Mouse (Mus musculus) right cerebral cortex, postnatal 4 days (tissue): ENCODE results near the gene Nfkbib.
A peak's percentile ranks its signal among the peaks of the same experiment; 100 is the strongest.

Experiments
- DNase-seq: peaks from one replicate; pipeline ENCODE4 v3.0.0-alpha.2; 2022

Nfkbib gene

GRCm38 (mm10) chr7:28796562-28796975, 29.3 kb upstream of the Nfkbib start:
- DNase-seq = peak; percentile 74

- DNase-seq = no peak
Measured at GRCm38 (mm10) chr7:28795832-28796231, 28.5 kb upstream of the Nfkbib start.

DNA sequence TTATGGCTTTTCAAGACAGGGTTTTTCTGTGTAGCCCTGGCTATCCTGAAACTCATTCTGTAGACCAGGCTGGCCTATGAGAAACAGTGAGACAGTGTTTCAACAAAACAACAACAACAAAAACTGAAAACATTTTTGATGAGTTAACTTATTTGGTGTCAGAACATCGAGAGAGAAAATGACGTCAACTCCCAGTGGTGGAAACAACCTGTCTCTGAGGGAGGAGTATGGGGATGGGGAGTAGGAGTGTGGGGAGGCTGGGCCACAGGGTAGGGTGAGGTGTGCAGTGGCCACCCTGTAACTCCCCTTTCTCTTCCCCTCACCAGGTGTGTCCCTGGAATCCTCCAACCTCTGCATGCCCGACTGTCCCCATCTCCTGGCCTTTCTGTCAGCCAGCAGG, 27.2 kb upstream of the Nfkbib start:
- no peak for DNase-seq

DNA sequence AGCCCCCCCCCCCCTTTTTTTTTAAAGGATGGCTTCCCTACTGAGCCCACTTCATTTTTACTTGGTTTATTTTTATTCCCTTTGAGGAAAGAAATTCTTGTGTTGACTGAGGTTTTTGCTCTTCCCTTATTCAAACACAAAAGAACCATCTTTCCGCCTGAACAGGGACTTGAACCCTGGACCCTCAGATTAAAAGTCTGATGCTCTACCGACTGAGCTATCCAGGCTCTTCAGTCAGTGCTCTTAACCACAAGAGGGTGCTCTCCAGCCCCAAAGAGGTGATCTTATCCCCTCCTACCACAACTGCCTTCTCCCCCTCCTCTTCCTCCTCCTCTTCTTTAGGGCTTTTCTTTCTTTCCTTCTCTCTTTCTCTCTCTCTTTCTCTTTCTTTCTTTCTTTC, 26.5 kb upstream of the Nfkbib start:
- DNase-seq = no peak

GRCm38 (mm10) chr7:28792391-28793185, 25.3 kb upstream of the Nfkbib start:
- DNase-seq = no peak

- no peak for DNase-seq
Measured at GRCm38 (mm10) chr7:28791706-28792105, 24.4 kb upstream of the Nfkbib start.

- DNase-seq = no peak
Measured at GRCm38 (mm10) chr7:28790066-28790806, 22.9 kb upstream of the Nfkbib start.

DNA sequence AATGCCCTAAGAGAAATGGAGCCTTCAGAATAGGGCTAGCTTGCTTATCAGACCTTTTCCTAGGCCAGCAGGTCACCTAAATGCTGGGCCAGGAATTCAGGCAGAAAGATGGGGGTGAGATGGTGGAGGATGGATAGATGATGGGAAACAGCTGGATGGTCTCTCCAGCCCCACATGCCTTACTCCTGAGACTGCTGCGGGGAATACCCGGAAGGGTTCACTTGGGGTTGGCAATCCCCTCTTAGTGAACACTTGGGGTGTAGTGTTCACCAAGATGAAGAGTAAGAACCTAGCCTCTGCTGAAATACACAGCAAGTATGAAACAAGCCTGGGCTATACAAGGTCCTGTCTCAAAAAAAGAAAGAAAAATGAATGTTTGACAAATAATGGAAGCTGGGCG, 21.9 kb upstream of the Nfkbib start:
- no peak for DNase-seq

GRCm38 (mm10) chr7:28788307-28789195, 21.2 kb upstream of the Nfkbib start, which contains the start of gene Rinl:
TSS of gene Rinl (plus strand) at chr7:28788969.
- no peak for DNase-seq

- no peak for DNase-seq
Measured at GRCm38 (mm10) chr7:28787884-28788283, 20.6 kb upstream of the Nfkbib start.

DNA sequence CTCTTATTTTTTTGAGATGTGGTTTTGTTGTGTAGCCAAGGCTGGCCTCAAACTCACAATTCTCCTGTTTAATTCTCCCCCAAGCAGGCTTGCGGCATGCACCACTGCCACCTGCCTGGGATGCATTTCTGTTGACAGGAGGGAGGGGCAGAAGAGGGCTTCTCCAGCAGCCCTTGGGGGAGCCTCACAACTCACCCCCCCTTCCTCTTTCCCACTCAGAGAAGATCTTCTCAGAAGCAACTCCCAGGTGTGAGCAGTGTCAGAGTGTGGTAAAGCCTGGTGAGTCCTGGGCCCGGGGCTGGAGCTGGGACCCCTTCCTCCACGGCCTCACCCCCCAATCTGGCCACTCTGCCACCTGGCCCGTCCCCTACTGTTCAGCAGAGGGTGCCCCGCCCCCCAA, 17.8 kb upstream of the Nfkbib start:
- no peak for DNase-seq

- no peak for DNase-seq
Measured at GRCm38 (mm10) chr7:28781261-28781663, 13.9 kb upstream of the Nfkbib start.

DNA sequence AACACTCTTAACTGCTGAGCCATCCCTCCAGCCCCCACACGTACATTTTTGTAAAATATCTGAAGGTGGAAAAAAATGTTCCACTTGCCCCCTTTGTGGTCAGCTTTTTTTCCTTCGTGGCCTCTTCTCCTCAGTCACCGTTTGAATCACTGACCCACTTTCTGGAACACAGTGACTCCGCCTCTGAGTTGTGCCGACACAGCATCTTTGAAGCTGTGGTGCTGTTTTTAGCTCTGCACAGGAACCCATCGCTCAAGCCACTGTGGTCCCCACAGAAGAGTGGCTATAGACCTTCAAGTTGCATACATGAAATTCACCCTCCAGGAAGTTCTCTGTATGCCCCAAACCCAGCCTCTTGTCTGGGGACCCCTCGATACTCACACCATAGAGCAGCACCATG, 13.5 kb upstream of the Nfkbib start:
- no peak for DNase-seq

DNA sequence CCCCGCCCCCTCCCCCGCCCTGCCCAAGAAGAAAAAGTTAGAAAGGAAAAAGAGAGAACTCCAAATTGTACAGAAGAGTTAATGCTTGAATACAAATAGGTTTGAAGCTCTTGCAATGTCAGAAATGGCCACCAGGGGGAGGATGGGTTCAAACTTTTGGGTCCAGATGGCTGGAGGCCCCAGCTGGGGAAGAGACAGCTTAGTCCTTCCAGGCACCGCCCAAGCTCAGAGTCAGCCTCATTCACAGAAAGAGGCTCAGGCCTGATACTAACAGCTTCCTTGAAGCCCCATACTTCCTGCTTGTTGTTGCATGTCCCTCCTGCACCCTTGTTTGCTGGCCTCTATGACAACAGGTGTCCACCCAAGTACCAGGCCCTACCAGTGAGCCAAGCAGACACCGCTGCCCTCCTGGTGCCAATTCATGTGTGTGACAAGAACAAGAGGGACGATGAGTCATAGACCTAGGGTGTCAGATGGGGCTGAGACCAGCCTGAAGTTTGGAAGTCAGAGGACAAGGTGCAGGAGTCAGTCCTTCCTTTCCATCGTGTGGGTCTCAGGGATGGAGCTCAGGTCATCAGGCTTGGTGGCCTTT, 12.9 kb upstream of the Nfkbib start:
- DNase-seq = peak; percentile 93

GRCm38 (mm10) chr7:28778825-28779224, 11.5 kb upstream of the Nfkbib start:
- no peak for DNase-seq

DNA sequence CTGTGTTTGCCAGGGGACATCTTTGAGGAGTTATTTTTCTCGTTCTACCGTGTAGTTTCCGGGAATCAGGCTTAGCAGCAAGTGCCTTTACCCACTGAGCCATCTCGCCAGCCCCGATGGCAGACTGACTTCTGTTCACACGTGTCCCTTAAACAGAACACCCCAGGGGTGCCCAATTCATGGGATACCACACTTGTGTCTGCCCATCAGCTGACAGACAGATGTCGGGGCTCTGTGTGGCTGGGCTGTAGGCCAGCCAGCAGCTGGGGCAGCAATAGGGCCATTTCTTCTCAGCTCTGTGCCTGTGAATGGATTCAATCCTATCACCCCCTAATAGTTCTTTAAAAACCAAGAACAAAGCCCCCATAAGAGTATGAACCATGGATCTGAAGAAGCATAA, 7.8 kb upstream of the Nfkbib start:
- DNase-seq = no peak

- DNase-seq = no peak
Measured at GRCm38 (mm10) chr7:28774164-28774563, 6.9 kb upstream of the Nfkbib start.

DNA sequence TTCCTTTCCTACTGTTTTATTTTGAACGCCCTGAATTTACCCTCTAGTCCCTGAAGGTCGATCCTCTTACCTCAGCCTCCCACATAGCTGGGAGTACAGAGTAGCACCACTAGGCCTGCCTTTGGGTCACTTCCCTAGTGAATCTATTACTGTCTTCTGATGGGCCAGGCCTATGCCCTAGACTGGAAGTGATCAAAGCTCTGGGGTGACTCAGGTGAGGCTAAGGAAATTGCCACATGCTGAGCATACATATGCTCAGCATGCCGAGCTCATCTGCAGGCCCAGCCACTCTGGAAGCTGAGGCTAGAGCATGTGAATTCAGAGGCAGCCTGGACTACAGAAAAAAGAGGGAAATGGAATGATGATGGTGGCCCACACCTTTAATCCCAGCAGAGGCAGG, 5.9 kb upstream of the Nfkbib start:
- DNase-seq = no peak

GRCm38 (mm10) chr7:28771867-28772266, 4.6 kb upstream of the Nfkbib start:
- DNase-seq = no peak

- no peak for DNase-seq
Measured at GRCm38 (mm10) chr7:28770309-28770708, 3.0 kb upstream of the Nfkbib start.

- DNase-seq = no peak
Measured at GRCm38 (mm10) chr7:28769414-28769958, 2.2 kb upstream of the Nfkbib start.

- no peak for DNase-seq
Measured at GRCm38 (mm10) chr7:28766910-28767309, 402 bp downstream of the Nfkbib start.
